Mouse (Mus musculus) intestine, embryonic 16.5 days (tissue): ENCODE measurements at regions not wholly inside any gene's neighbourhood (a gene's known extent, or its start where the extent isn't known, plus 50 kb on each side); places are given as distances from the start of the nearest gene placed in this dataset.

Experiments
- ATAC-seq: fragments of 200-750 bp; cut with Nextera tagmentation; 2 replicates; pipeline ENCODE4 v1.8.0; 2017; ENCODE audit warnings: moderate TSS enrichment, moderate library complexity
- H3K27ac ChIP-seq: fragments of 300-500 bp; sonication (generic); 2 replicates; pipeline ENCODE4 v1.5.1; 2014; ENCODE audit warnings: mild to moderate bottlenecking, low read length
- H3K27me3 ChIP-seq: fragments of 300-500 bp; sonication (generic); replicated peaks from 2 replicates; pipeline ENCODE4 v1.6.1; 2014; ENCODE audit warnings: low read length, control low read depth, mixed read lengths; ENCODE audit not compliant: control insufficient read depth, insufficient read depth
- H3K36me3 ChIP-seq: fragments of 300-500 bp; sonication (generic); 2 replicates; pipeline ENCODE4 v1.6.1; 2014; ENCODE audit warnings: low read length, control low read depth; ENCODE audit not compliant: control insufficient read depth, insufficient read depth
- H3K4me1 ChIP-seq: fragments of 300-500 bp; sonication (generic); 2 replicates; pipeline ENCODE4 v1.6.1; 2014; ENCODE audit warnings: low read length, control low read depth, mixed read lengths; ENCODE audit not compliant: control insufficient read depth, insufficient read depth
- H3K4me2 ChIP-seq: fragments of 300-500 bp; sonication (generic); 2 replicates; pipeline ENCODE4 v1.6.1; 2014; ENCODE audit warnings: low read depth, low read length, control low read depth
- H3K4me3 ChIP-seq: fragments of 300-500 bp; sonication (generic); 2 replicates; pipeline ENCODE4 v1.5.1; 2014; ENCODE audit warnings: mild to moderate bottlenecking, low read length
- H3K9ac ChIP-seq: fragments of 300-500 bp; sonication (generic); 2 replicates; pipeline ENCODE4 v1.6.1; 2014; ENCODE audit warnings: low read depth, low read length
- H3K9me3 ChIP-seq: fragments of 300-500 bp; sonication (generic); 2 replicates; pipeline ENCODE4 v1.6.1; 2016; ENCODE audit warnings: low read length, control low read depth; ENCODE audit not compliant: control insufficient read depth
- WGBS: fragments of 180-500 bp; shearing (Covaris S2); extraction: QIAGEN DNeasy Blood & Tissue Kit; methylation state at CpG from one replicate; pipeline ENCODE4 v1.1.7; 2014; 5-methylcytosine and 5-hydroxymethylcytosine counted together

DNA sequence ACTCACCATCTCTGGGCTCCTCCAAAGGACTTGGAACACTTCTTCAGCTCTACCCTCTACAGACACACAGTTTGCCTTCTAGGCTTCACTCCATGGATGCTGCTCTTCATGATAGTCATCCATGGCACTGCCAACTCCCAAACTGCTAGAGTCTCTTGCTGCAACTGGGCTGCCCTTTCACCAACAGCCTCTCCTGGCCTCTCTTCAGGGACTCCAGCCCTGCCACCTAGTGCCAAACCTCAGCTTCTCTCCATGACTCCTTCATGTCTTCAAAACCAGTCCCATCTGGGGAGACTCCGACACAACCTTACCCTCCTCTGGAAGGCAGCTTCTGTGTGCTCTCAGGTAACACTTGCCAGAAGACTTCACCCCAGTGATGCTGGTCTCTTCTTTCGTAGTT, 164.9 kb upstream of the Plxnc1 start:
- no peak overlapping the region for H3K4me3 ChIP-seq
- no peaks in the 10 kb centered on the region for H3K9me3 ChIP-seq
- H3K4me2 ChIP-seq = no peak overlapping the region
- no peak overlapping the region for H3K27ac ChIP-seq
- H3K27me3 ChIP-seq = no peaks in the 10 kb centered on the region
- no peak for ATAC-seq
- WGBS = 92% methylated on average over 2 of the region's 2 CpGs
- no peaks in the 10 kb centered on the region for H3K36me3 ChIP-seq
- H3K4me1 ChIP-seq = 0 out of 2 replicates have a peak, but pooled peaks cover 2% of the 10 kb centered on the region
- H3K9ac ChIP-seq = no peak overlapping the region

DNA sequence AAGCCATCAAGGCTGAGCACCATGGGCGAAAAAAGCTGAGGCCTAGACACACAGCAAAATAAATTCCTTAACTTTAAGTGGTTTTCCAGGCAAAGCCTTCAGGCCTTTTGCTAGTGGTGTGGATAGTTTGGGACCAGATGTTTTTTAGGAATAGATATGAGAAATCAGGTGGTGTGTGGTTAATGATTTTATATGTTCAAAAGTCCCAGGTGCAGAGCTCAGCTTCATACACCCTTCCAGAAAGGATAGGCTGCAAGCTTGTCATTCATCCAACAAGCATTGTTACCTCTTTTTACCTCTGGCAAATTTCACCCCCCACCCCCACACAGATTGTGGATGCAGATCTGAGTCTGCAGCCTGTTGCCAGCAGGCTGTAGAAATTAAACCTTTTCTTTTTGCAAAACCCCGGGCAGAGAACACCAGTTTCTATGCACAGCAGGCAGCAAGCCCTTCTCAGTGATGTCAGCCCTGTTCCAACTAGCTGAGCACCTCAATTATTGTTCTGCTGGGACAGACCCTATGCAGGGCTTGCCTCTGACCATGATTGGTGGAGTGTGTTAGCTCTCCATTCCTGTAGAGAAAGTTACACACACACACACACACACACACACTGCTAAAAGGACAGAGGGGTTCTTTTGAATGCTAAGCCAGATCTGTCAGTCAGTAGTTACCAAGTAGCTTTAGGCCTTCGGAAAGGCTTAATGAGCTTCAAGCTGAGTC, 163.1 kb upstream of the Plxnc1 start:
- ATAC-seq = no peak
- 70% methylated on average over 3 of the region's 3 CpGs for WGBS
- H3K27ac ChIP-seq = no peak overlapping the region
- H3K9me3 ChIP-seq = no peaks in the 10 kb centered on the region
- no peaks in the 10 kb centered on the region for H3K27me3 ChIP-seq
- no peaks in the 10 kb centered on the region for H3K36me3 ChIP-seq
- H3K4me3 ChIP-seq = no peak overlapping the region
- no peak overlapping the region for H3K4me2 ChIP-seq
- 0 out of 2 replicates have a peak, but pooled peaks cover 2% of the 10 kb centered on the region for H3K4me1 ChIP-seq
- H3K9ac ChIP-seq = no peak overlapping the region

DNA sequence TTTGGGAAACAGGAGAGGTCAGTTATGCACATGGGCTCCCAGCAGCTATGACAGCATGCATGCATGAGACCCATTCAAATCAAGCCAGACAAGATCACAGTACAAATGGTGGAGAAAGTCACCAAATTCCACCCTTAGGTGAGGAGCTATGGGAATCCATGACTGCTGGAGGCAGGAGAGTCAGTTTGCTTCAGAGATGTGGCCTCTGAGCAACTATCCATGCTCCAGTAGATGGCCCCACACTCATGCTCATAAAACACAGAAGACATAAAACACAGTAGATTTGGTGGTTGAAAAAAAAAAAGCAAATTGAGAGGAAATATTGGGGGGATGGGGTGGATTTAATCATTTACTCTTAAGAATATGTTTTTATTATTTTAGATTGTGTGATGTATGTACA, 159.2 kb upstream of the Plxnc1 start:
- H3K4me3 ChIP-seq = no peak overlapping the region
- ATAC-seq = no peak
- no peaks in the 10 kb centered on the region for H3K36me3 ChIP-seq
- no peak overlapping the region for H3K27ac ChIP-seq
- no peaks in the 10 kb centered on the region for H3K9me3 ChIP-seq
- no peaks in the 10 kb centered on the region for H3K4me1 ChIP-seq
- no peaks in the 10 kb centered on the region for H3K27me3 ChIP-seq
- no peak overlapping the region for H3K9ac ChIP-seq
- H3K4me2 ChIP-seq = no peak overlapping the region

DNA sequence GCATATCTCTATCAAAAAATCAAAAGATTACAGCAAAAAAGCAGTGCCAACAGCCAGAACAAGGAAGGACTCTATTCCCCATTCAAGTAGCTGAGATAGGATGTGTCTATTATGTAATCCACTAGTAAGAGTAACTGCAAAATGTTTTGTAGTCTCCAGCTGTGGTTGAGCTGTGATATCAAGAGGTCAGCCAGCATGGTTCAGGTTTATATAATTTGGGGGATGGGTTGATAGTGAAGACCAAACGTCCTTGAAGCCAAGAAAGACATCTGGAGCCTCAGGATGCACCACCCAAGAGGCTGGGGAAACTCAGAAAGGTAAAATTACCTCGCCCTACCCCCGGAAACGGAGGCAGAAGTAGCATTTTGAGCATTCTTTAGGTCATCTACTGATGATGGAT, 158.3 kb upstream of the Plxnc1 start:
- Histone ChIP-seq H3K9ac (no peak overlapping the region), H3K4me1 (no peaks in the 10 kb centered on the region), H3K27ac (no peak overlapping the region), H3K4me3 (no peak overlapping the region), H3K36me3 (no peaks in the 10 kb centered on the region), H3K27me3 (no peaks in the 10 kb centered on the region), H3K4me2 (no peak overlapping the region), H3K9me3 (no peaks in the 10 kb centered on the region)
- ATAC-seq = no peak
- WGBS = 69% methylated on average over 4 of the region's 4 CpGs

DNA sequence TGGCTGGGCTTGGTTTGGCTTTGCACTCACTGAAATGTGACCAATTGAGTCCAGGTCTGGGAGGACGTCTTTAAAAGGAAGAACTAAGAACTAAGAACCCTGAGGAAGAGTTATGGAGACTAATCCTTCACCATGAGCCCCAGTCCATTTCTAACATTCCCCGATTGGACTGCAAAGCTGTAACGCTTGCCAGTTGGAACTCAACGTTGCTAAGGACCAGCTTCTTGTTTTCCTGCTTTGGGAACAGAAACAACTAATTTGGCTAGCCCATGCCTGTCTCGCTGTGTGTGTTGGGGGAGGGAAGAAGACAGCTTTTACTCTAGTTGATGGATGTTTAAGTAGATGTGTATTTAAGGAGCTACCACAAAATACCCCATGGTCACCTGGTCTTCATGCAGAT, 155.3 kb upstream of the Plxnc1 start:
- Histone ChIP-seq H3K4me2 (no peak overlapping the region), H3K27me3 (no peaks in the 10 kb centered on the region), H3K4me3 (no peak overlapping the region), H3K4me1 (no peaks in the 10 kb centered on the region), H3K27ac (no peak overlapping the region), H3K9me3 (no peaks in the 10 kb centered on the region), H3K36me3 (no peaks in the 10 kb centered on the region), H3K9ac (no peak overlapping the region)
- no peak for ATAC-seq
- WGBS = 79% methylated on average over 5 of the region's 5 CpGs

DNA sequence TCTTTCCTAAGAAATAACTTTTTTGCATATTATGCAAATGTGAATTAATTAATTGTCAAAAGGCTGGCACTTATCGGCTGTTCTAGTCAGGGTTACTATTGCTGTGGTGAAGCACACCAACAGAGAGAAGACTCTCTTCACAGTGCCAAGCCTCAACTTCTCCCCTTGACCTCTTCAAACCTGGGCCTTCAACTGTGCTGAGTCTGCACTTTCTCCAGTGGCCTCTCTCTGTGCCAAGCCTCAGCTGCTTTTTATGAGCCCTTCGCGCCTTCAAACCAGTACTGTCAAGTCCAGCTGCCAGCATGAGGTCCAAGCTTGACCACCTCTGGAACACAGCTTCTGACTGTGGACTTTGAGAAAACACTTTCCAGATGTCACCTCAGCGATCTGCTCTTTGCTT, 151.2 kb upstream of the Plxnc1 start:
- Histone ChIP-seq H3K27ac (no peak overlapping the region), H3K4me1 (peaks cover 3% of the 10 kb centered on the region; the same call in 1 of the 2 replicates), H3K9me3 (no peaks in the 10 kb centered on the region), H3K27me3 (no peaks in the 10 kb centered on the region), H3K4me3 (no peak overlapping the region), H3K36me3 (no peaks in the 10 kb centered on the region), H3K4me2 (no peak overlapping the region), H3K9ac (no peak overlapping the region)
- ATAC-seq = no peak
- WGBS = 90% methylated on average over 4 of the region's 4 CpGs

DNA sequence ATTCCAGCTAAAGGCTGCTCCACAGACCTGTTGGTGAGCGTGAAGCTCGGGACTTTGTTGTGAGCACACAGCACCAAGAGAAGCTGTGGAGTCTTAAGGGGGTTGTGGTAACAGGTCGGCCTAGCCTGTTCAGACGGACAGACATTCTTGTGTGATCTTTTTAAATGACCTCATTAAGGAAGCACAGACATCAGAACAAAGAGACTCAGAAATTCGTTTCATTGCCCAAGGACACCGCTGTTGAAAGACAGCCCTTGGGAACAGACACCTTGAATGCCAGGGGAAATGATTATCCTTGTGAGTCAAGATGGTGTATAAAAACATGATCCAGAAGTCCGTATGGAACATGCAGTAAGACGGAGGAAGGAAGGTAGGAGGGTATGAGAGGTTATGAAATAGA, 150.1 kb upstream of the Plxnc1 start:
- WGBS = 78% methylated on average over 8 of the region's 8 CpGs
- no peak for ATAC-seq
- H3K9me3 ChIP-seq = no peaks in the 10 kb centered on the region
- H3K9ac ChIP-seq = no peak overlapping the region
- H3K27ac ChIP-seq = no peak overlapping the region
- H3K4me3 ChIP-seq = no peak overlapping the region
- no peaks in the 10 kb centered on the region for H3K27me3 ChIP-seq
- no peaks in the 10 kb centered on the region for H3K36me3 ChIP-seq
- H3K4me2 ChIP-seq = no peak overlapping the region
- H3K4me1 ChIP-seq = peaks cover 4% of the 10 kb centered on the region; the same call in 1 of the 2 replicates

DNA sequence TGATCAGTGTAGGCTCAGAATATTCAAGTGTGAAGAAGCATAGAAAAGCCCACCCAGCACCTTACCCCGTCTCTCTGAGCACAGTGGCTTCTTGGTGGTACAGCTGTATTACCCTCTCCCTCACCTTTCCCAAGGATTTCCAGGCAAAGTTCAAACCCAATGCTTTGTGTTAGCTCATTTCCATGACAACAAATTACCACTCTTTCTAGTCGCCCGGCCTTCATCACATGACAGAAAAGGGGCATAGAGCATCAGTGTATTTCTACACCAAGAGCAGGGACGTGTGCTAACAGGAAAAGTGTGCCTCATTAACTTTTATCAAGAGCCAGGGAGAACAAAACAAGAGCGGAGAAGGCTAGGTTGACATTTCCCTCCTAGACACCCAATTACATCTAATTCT, 148.6 kb upstream of the Plxnc1 start:
- Histone ChIP-seq H3K9me3 (no peaks in the 10 kb centered on the region), H3K4me2 (no peak overlapping the region), H3K27ac (peak overlapping the region; percentile 62), H3K4me1 (peaks cover 4% of the 10 kb centered on the region; the same call in 1 of the 2 replicates), H3K4me3 (no peak overlapping the region), H3K27me3 (no peaks in the 10 kb centered on the region), H3K36me3 (no peaks in the 10 kb centered on the region), H3K9ac (no peak overlapping the region)
- 42% methylated on average over 5 of the region's 5 CpGs for WGBS
- peak; percentile 93 for ATAC-seq

DNA sequence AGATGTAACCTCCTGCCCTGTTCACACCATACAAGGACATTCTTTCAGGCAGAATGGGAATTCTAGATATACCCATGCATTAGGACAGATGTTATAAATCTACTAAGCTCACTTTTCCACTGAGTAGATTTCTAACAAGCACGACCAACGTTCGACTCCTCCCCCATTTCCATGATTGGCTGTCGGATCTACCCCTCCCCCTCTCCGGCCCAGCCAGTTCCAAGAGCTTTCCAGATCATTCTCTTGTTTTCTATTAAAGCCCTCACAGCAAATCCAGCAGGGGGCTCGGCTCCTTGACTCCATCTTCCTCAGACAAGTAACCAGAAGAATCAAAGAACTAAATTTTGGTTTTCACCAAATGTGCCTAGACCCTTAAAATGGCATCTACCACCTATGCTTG, 146.5 kb upstream of the Plxnc1 start:
- Histone ChIP-seq H3K9me3 (no peaks in the 10 kb centered on the region), H3K27me3 (peaks cover 3% of the 10 kb centered on the region; the same call in 1 of the 2 replicates), H3K27ac (peak overlapping the region; percentile 56; the same call in 1 of the 2 replicates), H3K4me2 (no peak overlapping the region), H3K4me1 (peaks cover 4% of the 10 kb centered on the region; the same call in 1 of the 2 replicates), H3K9ac (no peak overlapping the region), H3K36me3 (no peaks in the 10 kb centered on the region), H3K4me3 (no peak overlapping the region)
- 54% methylated on average over 6 of the region's 6 CpGs for WGBS
- ATAC-seq = 0 out of 2 replicates have a peak, but pooled peaks have one; percentile 4

DNA sequence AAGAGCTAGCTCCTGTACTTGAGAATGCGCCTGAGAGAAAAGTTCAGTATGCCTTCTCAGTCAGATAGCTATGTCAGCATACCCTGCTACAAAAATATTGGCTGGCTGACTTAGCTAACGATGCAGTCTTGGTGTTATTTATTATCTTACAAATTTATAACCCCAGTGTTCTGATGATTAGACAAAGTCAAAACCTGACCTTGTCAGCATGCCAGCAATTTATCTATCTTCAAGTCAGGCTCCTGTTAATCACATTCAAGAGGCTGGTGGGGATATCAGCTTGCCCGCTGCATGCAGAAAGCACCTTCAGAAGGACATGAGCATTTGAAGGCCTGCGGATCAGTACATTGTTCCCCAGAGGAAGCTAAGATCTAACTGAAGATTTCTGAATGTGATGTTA, 146.0 kb upstream of the Plxnc1 start:
- H3K27ac ChIP-seq = peak overlapping the region; percentile 56; the same call in 1 of the 2 replicates
- 67% methylated on average over 4 of the region's 4 CpGs for WGBS
- no peak overlapping the region for H3K9ac ChIP-seq
- peaks cover 3% of the 10 kb centered on the region; the same call in 1 of the 2 replicates for H3K27me3 ChIP-seq
- H3K4me2 ChIP-seq = no peak overlapping the region
- ATAC-seq = peak; percentile 19; the same call in 1 of the 2 replicates
- H3K4me1 ChIP-seq = peaks cover 4% of the 10 kb centered on the region; the same call in 1 of the 2 replicates
- no peak overlapping the region for H3K4me3 ChIP-seq
- no peaks in the 10 kb centered on the region for H3K36me3 ChIP-seq
- no peaks in the 10 kb centered on the region for H3K9me3 ChIP-seq
